Mouse (Mus musculus): ENCODE measurements around the gene Phf5a. TPM values are rescaled to one million over a fixed set of nuclear protein-coding genes. Genes with fewer than 3 reads are reported as not detected.
A peak's percentile ranks its signal among the peaks of the same experiment; 100 is the strongest.

Phf5a gene
- total RNA-seq, 2 experiments from 2014 or later = 38.1 to 39.4 TPM

GRCm38 (mm10) chr15:81832219-81832618 lies 39.5 kb downstream of the Phf5a start:
- intact Hi-C loops (cut with DNase I) = no loop called here

GRCm38 (mm10) chr15:81831136-81831825 lies 40.4 kb downstream of the Phf5a start:
- DNase-seq = peak; percentile 86 to 91
- intact Hi-C loops (cut with DNase I) = loop anchor here (2.0 kb wide), 1 partner anchor 88 kb away; no protein-coding TSS in a partner anchor

More at GRCm38 (mm10) chr15:81832219-81832618, 39.5 kb downstream of the Phf5a start:
- no peak for DNase-seq

GRCm38 (mm10) chr15:81830530-81830929 lies 41.2 kb downstream of the Phf5a start:
- DNase-seq = no peak

GRCm38 (mm10) chr15:81829208-81829580 lies 42.5 kb downstream of the Phf5a start:
- intact Hi-C loops (cut with DNase I) = no loop called here

More at GRCm38 (mm10) chr15:81830530-81830929, 41.2 kb downstream of the Phf5a start:
- intact Hi-C loops (cut with DNase I) = loop anchor here (2.0 kb wide), 1 partner anchor 88 kb away; no protein-coding TSS in a partner anchor

GRCm38 (mm10) chr15:81828426-81829207 lies 43.1 kb downstream of the Phf5a start:
- DNase-seq = no peak
- intact Hi-C loops (cut with DNase I) = no loop called here

More at GRCm38 (mm10) chr15:81829208-81829580, 42.5 kb downstream of the Phf5a start:
- DNase-seq = no peak

GRCm38 (mm10) chr15:81824832-81825231 lies 46.9 kb downstream of the Phf5a start:
- intact Hi-C loops (cut with DNase I) = no loop called here
- no peak for DNase-seq

GRCm38 (mm10) chr15:81822631-81823030 lies 49.1 kb downstream of the Phf5a start:
- intact Hi-C loops (cut with DNase I) = no loop called here
- no peak for DNase-seq

GRCm38 (mm10) chr15:81818404-81818803 lies 53.3 kb downstream of the Phf5a start:
- no peak for DNase-seq
- intact Hi-C loops (cut with DNase I) = no loop called here

- intact Hi-C loops (cut with DNase I) = no loop called here
Observed at GRCm38 (mm10) chr15:81814716-81815370, 56.9 kb downstream of the Phf5a start.

More at GRCm38 (mm10) chr15:81814716-81815370, 56.9 kb downstream of the Phf5a start:
- peak in 1 of 2 experiments; percentile 47 for DNase-seq

Other genes with a start within 250 kb of the Phf5a start
- 1 to 10 TPM; 7.3 TPM for gene L3mbtl2, start 208.0 kb downstream of the Phf5a start, total RNA-seq (2021)
- 1 to 10 TPM in 1 of 2 experiments, under 1 TPM in 1; 0.67 to 1.4 TPM for gene Chadl, start 174.6 kb downstream of the Phf5a start, total RNA-seq (2021)
- gene Zc3h7b, start 126.9 kb downstream of the Phf5a start, total RNA-seq (2021) = 10 to 100 TPM; 27.3 to 28.3 TPM
- gene Rangap1, start 126.4 kb downstream of the Phf5a start, total RNA-seq (2021) = 10 to 100 TPM; 18.9 to 19.5 TPM
- gene Tef, start 69.5 kb downstream of the Phf5a start, total RNA-seq (2021) = 100 to 1,000 TPM; 167 to 181 TPM
- 100 to 1,000 TPM in 1 of 2 experiments, 10 to 100 TPM in 1; 90.3 to 144 TPM for gene Tob2, start 13.1 kb downstream of the Phf5a start, total RNA-seq (2021)
- 1,000 to 10,000 TPM; 1,185 to 1,290 TPM for gene Aco2, start 398 bp upstream of the Phf5a start, total RNA-seq (2021)
- 1 to 10 TPM; 7.7 TPM for gene Polr3h, start 54.3 kb upstream of the Phf5a start, total RNA-seq (2021)
- 1 to 10 TPM; 1.8 to 2.3 TPM for gene Csdc2, start 64.8 kb upstream of the Phf5a start, total RNA-seq (2021)
- gene Pmm1, start 89.0 kb upstream of the Phf5a start, total RNA-seq (2021) = 10 to 100 TPM; 14.7 to 15.5 TPM
- gene 1700029P11Rik, start 108.6 kb upstream of the Phf5a start, total RNA-seq (2021) = not detected
- gene Xrcc6, start 115.9 kb upstream of the Phf5a start, total RNA-seq (2021) = 10 to 100 TPM; 17.8 to 22.9 TPM
- gene Desi1, start 162.0 kb upstream of the Phf5a start, total RNA-seq (2021) = 10 to 100 TPM; 16.7 to 17.7 TPM
- 10 to 100 TPM; 36.0 to 47.5 TPM for gene Snu13, start 175.7 kb upstream of the Phf5a start, total RNA-seq (2021)
- gene 4930407I10Rik, start 187.2 kb upstream of the Phf5a start, total RNA-seq (2021) = not detected
- gene Mei1, start 198.1 kb upstream of the Phf5a start, total RNA-seq (2021) = under 1 TPM; 0.08 to 0.15 TPM